Mouse (Mus musculus): Measurements from ENCODE around the gene Oas3. TPM values are rescaled to one million over a fixed set of nuclear protein-coding genes. Genes with fewer than 3 reads are reported as not detected.

The Oas3 gene
- total RNA-seq, 2 experiments from 2014 or later = not detected

GRCm38 (mm10) chr5:120710161-120710825, 67.2 kb downstream of the Oas3 start:
- no peak for TF ChIP-seq CTCF (conservative IDR thresholded peaks at IDR 0.05)
- Histone ChIP-seq H3K4me3 (peak overlapping the region; percentile 88), H3K27ac (peak overlapping the region; percentile 92)
- peak; percentile 41 to 44 for DNase-seq (ENCODE audit: low spot score in 2 of 2)

- Histone ChIP-seq H3K27ac (peak overlapping the region; percentile 39; the same call in 1 of the 2 replicates), H3K4me3 (peak overlapping the region; percentile 31)
- no peak for DNase-seq (ENCODE audit: low spot score in 2 of 2)
- no peak for TF ChIP-seq CTCF (conservative IDR thresholded peaks at IDR 0.05)
Measured at GRCm38 (mm10) chr5:120706976-120707375, 70.5 kb downstream of the Oas3 start.

GRCm38 (mm10) chr5:120706541-120706940, 70.9 kb downstream of the Oas3 start:
- no peak for DNase-seq (ENCODE audit: low spot score in 2 of 2)
- Histone ChIP-seq H3K4me3 (peak overlapping the region; percentile 31), H3K27ac (peak overlapping the region; percentile 39; the same call in 1 of the 2 replicates)
- TF ChIP-seq CTCF (conservative IDR thresholded peaks at IDR 0.05) = no peak

GRCm38 (mm10) chr5:120704421-120704820, 73.0 kb downstream of the Oas3 start:
- Histone ChIP-seq H3K27ac (no peak overlapping the region), H3K4me3 (no peak overlapping the region)
- DNase-seq (ENCODE audit: low spot score in 2 of 2) = no peak
- TF ChIP-seq CTCF (conservative IDR thresholded peaks at IDR 0.05) = no peak

DNA sequence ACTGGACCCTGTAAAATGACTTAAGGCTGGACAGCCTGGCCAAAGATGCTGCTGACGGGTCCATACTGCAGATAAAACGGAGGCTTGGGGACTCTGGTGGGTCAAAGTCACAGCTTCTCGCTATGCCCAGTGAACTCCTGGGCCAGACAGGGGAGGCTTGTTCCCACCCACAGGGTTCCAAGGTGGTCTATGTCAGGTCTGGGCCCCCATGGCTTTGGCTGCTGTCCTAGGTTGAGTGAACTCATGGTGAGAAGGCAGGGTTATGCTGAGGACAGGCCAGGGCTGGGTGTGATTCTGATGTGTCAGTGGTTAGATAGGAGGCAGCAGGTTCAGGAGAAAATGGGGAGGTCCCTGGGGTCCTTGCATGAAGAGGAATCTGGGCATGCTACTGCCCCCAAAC, 73.8 kb downstream of the Oas3 start:
- no peak overlapping the region for H3K4me3 ChIP-seq
- no peak overlapping the region for H3K27ac ChIP-seq
- no peak for TF ChIP-seq CTCF (conservative IDR thresholded peaks at IDR 0.05)
- no peak for DNase-seq (ENCODE audit: low spot score in 2 of 2)

Other genes starting within 250 kb of the Oas3 start
- 10 to 100 TPM; 34.8 to 40.8 TPM for gene Tpcn1, start 189.0 kb downstream of the Oas3 start, total RNA-seq (2021)
- 1 to 10 TPM in 1 of 2 experiments, under 1 TPM in 1; 1.00 to 1.2 TPM for gene Iqcd, start 188.6 kb downstream of the Oas3 start, total RNA-seq (2021)
- 10 to 100 TPM; 23.7 to 28.0 TPM for gene Rita1, start 165.1 kb downstream of the Oas3 start, total RNA-seq (2021)
- 10 to 100 TPM; 36.8 to 37.2 TPM for gene Ddx54, start 164.9 kb downstream of the Oas3 start, total RNA-seq (2021)
- under 1 TPM in 1 of 2 experiments, not detected in 1; 0.39 TPM for gene Cfap73, start 143.4 kb downstream of the Oas3 start, total RNA-seq (2021)
- gene Rasal1, start 128.8 kb downstream of the Oas3 start, total RNA-seq (2021) = 10 to 100 TPM; 91.9 to 96.6 TPM
- gene Dtx1, start 65.7 kb downstream of the Oas3 start, total RNA-seq (2021) = 10 to 100 TPM; 70.9 to 73.9 TPM
- gene Oas2, start 27.8 kb downstream of the Oas3 start, total RNA-seq (2021) = not detected
- not detected for gene Oas1e, start 17.9 kb upstream of the Oas3 start, total RNA-seq (2021)
- 1 to 10 TPM in 1 of 2 experiments, under 1 TPM in 1; 0.26 to 1.4 TPM for gene Oas1c, start 34.9 kb upstream of the Oas3 start, total RNA-seq (2021)
- gene Oas1f, start 69.7 kb upstream of the Oas3 start, total RNA-seq (2021) = not detected
- gene Oas1h, start 83.8 kb upstream of the Oas3 start, total RNA-seq (2021) = not detected
- gene Oas1g, start 110.0 kb upstream of the Oas3 start, total RNA-seq (2021) = not detected
- gene Oas1a, start 129.9 kb upstream of the Oas3 start, total RNA-seq (2021) = under 1 TPM in 1 of 2 experiments, not detected in 1; 0.29 TPM
- not detected for gene Oas1d, start 136.9 kb upstream of the Oas3 start, total RNA-seq (2021)
- 100 to 1,000 TPM; 226 to 235 TPM for gene Rph3a, start 232.4 kb upstream of the Oas3 start, total RNA-seq (2021)